ENCODE assay signal across 8 mouse cellular contexts in genomic region chr8:82865239-82865638, GRCm38 (mm10). TPM values are rescaled to one million over a fixed set of nuclear protein-coding genes. Genes with fewer than 3 reads are reported as not detected.
A peak's percentile ranks its signal among the peaks of the same experiment; 100 is the strongest.
DNase-seq lines count a peak whose midpoint lies in the region; ATAC-seq lines count a peak whose summit lies in the region.

No protein-coding gene starts in this region.

- no peaks in the 10 kb centered on the region for H3K4me1 ChIP-seq in hindbrain, embryonic 11.5 days (replicated peaks; ENCODE audit: control insufficient read depth, insufficient read depth, low read length)
- H3K4me1 ChIP-seq in midbrain, embryonic 12.5 days: peaks cover 17% of the 10 kb centered on the region

- H3K9ac ChIP-seq in hindbrain, embryonic 11.5 days (ENCODE audit: low read depth, low read length): no peak overlapping the region
- peak overlapping the region; percentile 84; the same call in 1 of the 2 replicates for H3K9ac ChIP-seq in midbrain, embryonic 12.5 days (replicated peaks)

- no peak for ATAC-seq in hindbrain, embryonic 11.5 days (ENCODE audit: low FRiP score)
- ATAC-seq in midbrain, embryonic 12.5 days (ENCODE audit: low FRiP score, low read depth): no peak

- 62% methylated on average over 5 of the region's 5 CpGs for WGBS in hindbrain, embryonic 11.5 days
- 62% methylated on average over 5 of the region's 5 CpGs for WGBS in midbrain, embryonic 12.5 days

- peak; percentile 24 to 51 for DNase-seq in layer of hippocampus, adult 18-20 months (ENCODE audit: low spot score in 2 of 2)
- DNase-seq in layer of hippocampus, postnatal 10 days (ENCODE audit: low spot score in 2 of 2): no peak
- DNase-seq in cerebellum, postnatal 14 days: peak; percentile 40 to 51
- no peak for DNase-seq in hindbrain, embryonic 11.5 days (ENCODE audit: low spot score)
- DNase-seq in urinary bladder, postnatal 4 days (ENCODE audit: low spot score in 2 of 2): no peak
- DNase-seq in gastrocnemius, adult 18-20 months (ENCODE audit: low spot score): no peak
- DNase-seq in spleen, postnatal 4 days (ENCODE audit: low spot score in 2 of 2): no peak

- H3K36me3 ChIP-seq in hindbrain, embryonic 11.5 days (ENCODE audit: control insufficient read depth, insufficient read depth, low read length): no peaks in the 10 kb centered on the region
- H3K36me3 ChIP-seq in midbrain, embryonic 12.5 days: no peaks in the 10 kb centered on the region

- no peak overlapping the region; the same call in 1 of the 2 replicates for H3K4me3 ChIP-seq in hindbrain, embryonic 11.5 days (ENCODE audit: low read depth, low read length)
- H3K4me3 ChIP-seq in midbrain, embryonic 12.5 days: peak overlapping the region; percentile 78

- peak overlapping the region; percentile 83 for H3K4me2 ChIP-seq in hindbrain, embryonic 11.5 days (replicated peaks; ENCODE audit: low read depth, low read length)
- H3K4me2 ChIP-seq in midbrain, embryonic 12.5 days (replicated peaks): peak overlapping the region; percentile 82

- no peak overlapping the region for H3K27ac ChIP-seq in hindbrain, embryonic 11.5 days (ENCODE audit: low read depth, low read length)
- H3K27ac ChIP-seq in midbrain, embryonic 12.5 days (replicated peaks): no peak overlapping the region

- H3K9me3 ChIP-seq in hindbrain, embryonic 11.5 days (ENCODE audit: control insufficient read depth, low read length): no peaks in the 10 kb centered on the region
- H3K9me3 ChIP-seq in midbrain, embryonic 12.5 days: no peaks in the 10 kb centered on the region

- no peaks in the 10 kb centered on the region for H3K27me3 ChIP-seq in hindbrain, embryonic 11.5 days (ENCODE audit: control insufficient read depth, insufficient read depth, low read length)
- H3K27me3 ChIP-seq in midbrain, embryonic 12.5 days: no peaks in the 10 kb centered on the region

RNA-seq across cellular contexts. Expression of gene Rnf150, which starts 2.1 kb away (rescaled TPM):
- 10 to 100 TPM; 47.6 to 49.8 TPM for total RNA-seq in layer of hippocampus, adult 18-20 months (2021)
- total RNA-seq in layer of hippocampus, postnatal 10 days (2021): 10 to 100 TPM; 31.4 to 35.1 TPM
- 2.3 and 2.4 TPM in 2 replicates for polyA plus RNA-seq in hindbrain, embryonic 11.5 days (2014; fragmentation: Nextera tagmentation; extraction: Ambion mirVana)
- polyA plus RNA-seq in midbrain, embryonic 12.5 days (2016; fragmentation: Nextera tagmentation; extraction: Ambion mirVana): 2.0 and 2.1 TPM in 2 replicates
- total RNA-seq in gastrocnemius, adult 18-20 months (2021): 10 to 100 TPM; 37.6 to 41.1 TPM

Comparison
In these comparisons a context has a peak if more than half of its experiments do, and no peak if none do; other contexts are left out.
1. DNase-seq: peak in layer of hippocampus, adult 18-20 months (2 of 2) and cerebellum, postnatal 14 days (2 of 2); none in layer of hippocampus, postnatal 10 days (0 of 2), hindbrain, embryonic 11.5 days (single experiment), urinary bladder, postnatal 4 days (0 of 2), gastrocnemius, adult 18-20 months (single experiment) and spleen, postnatal 4 days (0 of 2).